Mouse (Mus musculus): ENCODE data around the gene Pld4. TPM values are rescaled to one million over a fixed set of nuclear protein-coding genes. Genes with fewer than 3 reads are reported as not detected.

Pld4 gene
- polyA plus RNA-seq, 1 experiment from 2014 or later: 3.5 TPM

- Histone ChIP-seq H3K4me1 (peaks cover 59% of the 10 kb centered on the region), H3K27me3 (ENCODE audit: low read depth, poor library complexity, severe bottlenecking) (peaks cover 88% of the 10 kb centered on the region), H3K36me3 (no peaks in the 10 kb centered on the region), H3K27ac (no peak overlapping the region), H3K9me3 (replicated peaks) (no peaks in the 10 kb centered on the region), H3K4me3 (no peak overlapping the region)
- DNase-seq (ENCODE audit: low spot score): no peak
- 84% methylated on average over 10 of the region's 10 CpGs for WGBS
These were observed 38.9 kb downstream of the Pld4 start for GRCm38 (mm10) chr12:112799237-112799970.

GRCm38 (mm10) chr12:112800476-112800875 lies 40.0 kb downstream of the Pld4 start:
- Histone ChIP-seq H3K27ac (no peak overlapping the region), H3K4me1 (peaks cover 52% of the 10 kb centered on the region), H3K9me3 (replicated peaks) (no peaks in the 10 kb centered on the region), H3K36me3 (no peaks in the 10 kb centered on the region), H3K27me3 (ENCODE audit: low read depth, poor library complexity, severe bottlenecking) (peaks cover 93% of the 10 kb centered on the region), H3K4me3 (no peak overlapping the region)
- 10% methylated on average over 4 of the region's 4 CpGs for WGBS
- DNase-seq (ENCODE audit: low spot score): peak; percentile 85

GRCm38 (mm10) chr12:112801864-112802846 lies 41.7 kb downstream of the Pld4 start, which contains the start of gene Ahnak2:
Gene Ahnak2, minus strand, starts transcription at chr12:112802657.
- Histone ChIP-seq H3K9me3 (replicated peaks) (no peaks in the 10 kb centered on the region), H3K27ac (peak within 1 kb of the TSS; percentile 37; the same call in 1 of the 2 replicates), H3K4me1 (peaks cover 43% of the 10 kb centered on the region), H3K27me3 (ENCODE audit: low read depth, poor library complexity, severe bottlenecking) (peaks cover 94% of the 10 kb centered on the region), H3K36me3 (no peaks in the 10 kb centered on the region), H3K4me3 (peak within 1 kb of the TSS; percentile 62)
- 5% methylated on average over 64 of the region's 69 CpGs for WGBS
- DNase-seq (ENCODE audit: low spot score): peak; percentile 90

GRCm38 (mm10) chr12:112802917-112803316 lies 42.5 kb downstream of the Pld4 start:
- Histone ChIP-seq H3K4me1 (peaks cover 36% of the 10 kb centered on the region), H3K27ac (no peak overlapping the region), H3K9me3 (replicated peaks) (no peaks in the 10 kb centered on the region), H3K27me3 (ENCODE audit: low read depth, poor library complexity, severe bottlenecking) (peaks cover 86% of the 10 kb centered on the region), H3K4me3 (peak overlapping the region; percentile 62; the same call in 1 of the 2 replicates), H3K36me3 (no peaks in the 10 kb centered on the region)
- WGBS: 25% methylated on average over 3 of the region's 3 CpGs
- DNase-seq (ENCODE audit: low spot score): no peak

GRCm38 (mm10) chr12:112804046-112804445 lies 43.6 kb downstream of the Pld4 start:
- Histone ChIP-seq H3K36me3 (no peaks in the 10 kb centered on the region), H3K27ac (no peak overlapping the region), H3K9me3 (replicated peaks) (no peaks in the 10 kb centered on the region), H3K4me1 (peaks cover 45% of the 10 kb centered on the region), H3K27me3 (ENCODE audit: low read depth, poor library complexity, severe bottlenecking) (peaks cover 76% of the 10 kb centered on the region), H3K4me3 (no peak overlapping the region)
- 67% methylated on average over 13 of the region's 13 CpGs for WGBS
- DNase-seq (ENCODE audit: low spot score): no peak

DNA sequence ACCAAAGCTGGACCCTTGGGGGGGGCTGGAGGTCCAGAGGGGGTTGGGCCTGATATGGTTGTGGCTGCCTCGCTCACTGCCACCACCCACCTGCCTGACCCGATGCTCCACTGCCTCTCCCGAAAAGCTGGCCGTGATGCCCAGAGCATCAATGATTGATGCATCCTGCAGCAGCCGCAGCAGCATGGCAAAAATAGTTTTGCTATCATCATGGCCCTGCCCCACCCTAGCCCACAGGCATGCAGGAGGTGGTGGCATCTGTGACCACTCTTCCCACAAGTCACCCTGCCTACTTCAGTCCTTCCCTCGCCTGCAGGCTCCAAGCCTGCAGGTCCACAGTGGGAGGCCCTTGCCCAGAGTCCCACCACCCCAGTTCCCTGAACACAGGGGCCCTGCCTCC lies 45.6 kb downstream of the Pld4 start:
- Histone ChIP-seq H3K27ac (no peak overlapping the region), H3K9me3 (replicated peaks) (no peaks in the 10 kb centered on the region), H3K4me3 (no peak overlapping the region), H3K4me1 (peaks cover 52% of the 10 kb centered on the region), H3K36me3 (no peaks in the 10 kb centered on the region), H3K27me3 (ENCODE audit: low read depth, poor library complexity, severe bottlenecking) (peaks cover 73% of the 10 kb centered on the region)
- 77% methylated on average over 6 of the region's 6 CpGs for WGBS
- no peak for DNase-seq (ENCODE audit: low spot score)

DNA sequence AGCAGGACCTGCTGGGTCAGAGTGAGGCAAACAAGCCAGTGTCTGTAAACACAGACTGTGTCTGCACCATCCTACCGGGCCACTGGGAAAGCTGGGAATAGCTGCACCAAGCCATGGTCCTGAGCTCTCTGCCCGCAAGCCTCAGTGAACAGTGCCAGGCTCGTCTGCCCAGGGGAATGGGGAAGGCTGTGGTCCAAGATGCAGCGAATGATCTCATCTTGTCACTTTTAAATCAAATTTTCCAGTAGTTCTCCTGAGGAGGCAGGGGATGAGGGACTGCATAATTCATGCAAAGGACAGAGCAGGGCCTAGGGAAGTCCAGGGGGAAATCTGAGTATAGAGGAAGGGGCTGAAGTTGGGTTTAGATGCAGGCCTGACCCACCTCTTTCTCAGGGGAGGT lies 47.3 kb downstream of the Pld4 start:
- peak overlapping the region; percentile 75; the same call in 1 of the 2 replicates for H3K4me3 ChIP-seq
- H3K36me3 ChIP-seq: peaks cover 10% of the 10 kb centered on the region; the same call in 1 of the 2 replicates
- peak overlapping the region; percentile 70 for H3K27ac ChIP-seq
- peaks cover 37% of the 10 kb centered on the region for H3K4me1 ChIP-seq
- WGBS: 84% methylated on average over 4 of the region's 4 CpGs
- peaks cover 58% of the 10 kb centered on the region for H3K27me3 ChIP-seq (ENCODE audit: low read depth, poor library complexity, severe bottlenecking)
- no peaks in the 10 kb centered on the region for H3K9me3 ChIP-seq (replicated peaks)
- DNase-seq (ENCODE audit: low spot score): no peak

DNA sequence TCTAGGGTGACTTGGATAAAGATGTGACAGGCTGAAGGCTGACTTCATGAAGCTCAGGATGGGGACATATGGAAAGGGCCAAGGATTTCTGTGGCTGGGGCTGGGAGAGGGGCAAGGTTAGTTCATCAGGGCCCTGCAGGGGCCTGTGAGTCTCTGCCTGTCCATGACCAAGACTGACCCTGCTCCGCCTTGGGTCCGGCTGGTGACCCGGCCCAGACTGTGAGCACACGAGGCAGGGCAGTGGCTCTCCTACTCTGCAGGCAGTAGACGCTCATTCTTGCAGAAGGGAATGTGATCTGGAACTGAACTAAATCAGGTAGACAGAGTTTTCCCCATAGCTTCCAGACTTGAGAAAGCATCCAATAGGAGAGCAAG lies 47.7 kb downstream of the Pld4 start:
- peaks cover 54% of the 10 kb centered on the region for H3K27me3 ChIP-seq (ENCODE audit: low read depth, poor library complexity, severe bottlenecking)
- peak overlapping the region; percentile 75 for H3K4me3 ChIP-seq
- WGBS: 80% methylated on average over 5 of the region's 5 CpGs
- peak overlapping the region; percentile 70 for H3K27ac ChIP-seq
- peaks cover 14% of the 10 kb centered on the region for H3K36me3 ChIP-seq
- peaks cover 33% of the 10 kb centered on the region for H3K4me1 ChIP-seq
- no peak for DNase-seq (ENCODE audit: low spot score)
- H3K9me3 ChIP-seq (replicated peaks): no peaks in the 10 kb centered on the region

GRCm38 (mm10) chr12:112808587-112809364 lies 48.3 kb downstream of the Pld4 start, which contains the start of gene Clba1:
Gene Clba1, plus strand, starts transcription at chr12:112808937.
- Histone ChIP-seq H3K4me3 (peak within 1 kb of the TSS; percentile 75), H3K4me1 (peaks cover 29% of the 10 kb centered on the region), H3K9me3 (replicated peaks) (no peaks in the 10 kb centered on the region), H3K27ac (peak within 1 kb of the TSS; percentile 70), H3K36me3 (peaks cover 19% of the 10 kb centered on the region), H3K27me3 (ENCODE audit: low read depth, poor library complexity, severe bottlenecking) (peaks cover 48% of the 10 kb centered on the region)
- DNase-seq (ENCODE audit: low spot score): peak; percentile 93
- 2% methylated on average over 64 of the region's 64 CpGs for WGBS

- DNase-seq (ENCODE audit: low spot score): no peak
- Histone ChIP-seq H3K27me3 (ENCODE audit: low read depth, poor library complexity, severe bottlenecking) (peaks cover 39% of the 10 kb centered on the region), H3K4me1 (peaks cover 26% of the 10 kb centered on the region), H3K4me3 (peak overlapping the region; percentile 75), H3K9me3 (replicated peaks) (no peaks in the 10 kb centered on the region), H3K27ac (no peak overlapping the region), H3K36me3 (peaks cover 28% of the 10 kb centered on the region)
- 19% methylated on average over 8 of the region's 8 CpGs for WGBS
These were observed 49.2 kb downstream of the Pld4 start for GRCm38 (mm10) chr12:112809641-112810040.

DNA sequence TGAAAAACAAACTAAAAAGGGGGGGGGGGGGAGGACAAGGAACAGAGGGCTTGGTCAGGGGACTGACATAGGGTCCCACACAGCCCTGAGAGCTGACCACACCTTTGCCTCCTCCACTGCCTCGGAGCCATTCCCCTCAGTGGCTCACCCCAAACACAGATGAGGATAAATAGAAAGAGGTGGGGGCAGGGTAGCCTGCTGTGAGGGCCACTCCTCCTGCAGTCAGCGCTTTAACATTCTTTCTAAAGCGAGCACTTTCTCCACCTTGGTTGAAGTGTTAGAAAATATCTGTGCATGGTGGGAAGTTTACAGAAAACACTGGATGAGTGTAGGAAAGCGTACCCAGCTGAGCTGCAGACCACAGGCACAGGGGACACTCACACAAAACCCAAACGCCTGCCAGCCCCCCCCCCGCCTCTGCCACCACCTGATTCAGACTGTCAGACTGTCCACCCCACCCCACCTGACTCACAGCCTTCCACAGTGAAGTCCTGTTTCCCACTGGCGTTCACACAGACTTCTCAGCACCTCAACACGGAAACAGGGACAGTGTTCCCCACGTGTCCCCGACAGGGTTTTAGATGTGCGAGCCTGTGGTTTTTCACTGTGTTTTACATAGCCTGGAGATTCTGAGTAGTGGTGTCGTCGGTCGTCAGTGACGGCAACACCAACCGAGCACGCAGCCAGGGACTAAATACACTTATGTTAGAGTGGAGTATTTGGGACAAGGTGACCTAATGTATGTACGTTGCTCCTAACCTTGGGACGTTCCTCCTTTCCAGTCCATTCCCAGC lies 49.8 kb downstream of the Pld4 start:
- Histone ChIP-seq H3K9me3 (replicated peaks) (no peaks in the 10 kb centered on the region), H3K36me3 (peaks cover 34% of the 10 kb centered on the region), H3K4me3 (no peak overlapping the region), H3K27me3 (ENCODE audit: low read depth, poor library complexity, severe bottlenecking) (peaks cover 35% of the 10 kb centered on the region), H3K27ac (no peak overlapping the region), H3K4me1 (peaks cover 26% of the 10 kb centered on the region)
- WGBS: 71% methylated on average over 19 of the region's 19 CpGs
- no peak for DNase-seq (ENCODE audit: low spot score)

- Histone ChIP-seq H3K4me3 (no peak overlapping the region), H3K27ac (no peak overlapping the region), H3K9me3 (replicated peaks) (no peaks in the 10 kb centered on the region), H3K4me1 (peaks cover 19% of the 10 kb centered on the region), H3K27me3 (ENCODE audit: low read depth, poor library complexity, severe bottlenecking) (peaks cover 18% of the 10 kb centered on the region), H3K36me3 (peaks cover 65% of the 10 kb centered on the region)
- WGBS: 90% methylated on average over 7 of the region's 7 CpGs
- DNase-seq (ENCODE audit: low spot score): no peak
These were observed 52.9 kb downstream of the Pld4 start for GRCm38 (mm10) chr12:112813370-112813769.

All from limb, embryonic 10.5 days (tissue).